Mouse (Mus musculus) embryonic facial prominence, embryonic 14.5 days (tissue): ENCODE data around the gene Dact1. TPM values are rescaled to one million over a fixed set of nuclear protein-coding genes. Genes with fewer than 3 reads are reported as not detected.
A peak's percentile ranks its signal among the peaks of the same experiment; 100 is the strongest.

Experiments used
- ATAC-seq: fragments of 200-750 bp; cut with Nextera tagmentation; 2 replicates; pipeline ENCODE4 v1.8.0; 2017; ENCODE audit warnings: low read depth, moderate number of reproducible peaks, moderate TSS enrichment
- DNase-seq: peaks from one replicate; pipeline ENCODE4 v3.0.0-alpha.2; 2015; ENCODE audit warnings: low spot score
- H3K27ac ChIP-seq: fragments of 300-500 bp; sonication (generic); replicated peaks from 2 replicates; pipeline ENCODE4 v1.5.1; 2014; ENCODE audit warnings: low read depth, mild to moderate bottlenecking, low read length, moderate library complexity
- H3K27me3 ChIP-seq: fragments of 300-500 bp; sonication (generic); replicated peaks from 2 replicates; pipeline ENCODE4 v1.6.1; 2014; ENCODE audit warnings: low read length; ENCODE audit not compliant: control insufficient read depth, insufficient read depth
- H3K36me3 ChIP-seq: fragments of 300-500 bp; sonication (generic); 2 replicates; pipeline ENCODE4 v1.6.1; 2014; ENCODE audit warnings: low read length, mixed read lengths; ENCODE audit not compliant: control insufficient read depth, insufficient read depth
- H3K4me1 ChIP-seq: fragments of 300-500 bp; sonication (generic); 2 replicates; pipeline ENCODE4 v1.6.1; 2014; ENCODE audit warnings: antibody characterized with exemption, low read length; ENCODE audit not compliant: control insufficient read depth, insufficient read depth
- H3K4me2 ChIP-seq: fragments of 300-500 bp; sonication (generic); 2 replicates; pipeline ENCODE4 v1.6.1; 2014; ENCODE audit warnings: low read depth, mild to moderate bottlenecking, low read length, moderate library complexity, mixed read lengths
- H3K4me3 ChIP-seq: fragments of 300-500 bp; sonication (generic); 2 replicates; pipeline ENCODE4 v1.5.1; 2014; ENCODE audit warnings: low read depth, mild to moderate bottlenecking, low read length
- H3K9ac ChIP-seq: fragments of 300-500 bp; sonication (generic); 2 replicates; pipeline ENCODE4 v1.6.1; 2014; ENCODE audit warnings: low read depth, mild to moderate bottlenecking, low read length, moderate library complexity, mixed read lengths
- H3K9me3 ChIP-seq: fragments of 300-500 bp; sonication (generic); 2 replicates; pipeline ENCODE4 v1.6.1; 2016; ENCODE audit warnings: low read length; ENCODE audit not compliant: control insufficient read depth
- WGBS: fragments of 180-500 bp; shearing (Covaris S2); extraction: QIAGEN DNeasy Blood & Tissue Kit; methylation state at CpG from one replicate; pipeline ENCODE4 v1.1.7; 2014; 5-methylcytosine and 5-hydroxymethylcytosine counted together
- polyA plus RNA-seq: library from polyadenylated mRNA; unstranded; fragments of >200 nt; fragmentation: Nextera tagmentation; extraction: Ambion mirVana; gene quantifications from 2 replicates; pipeline ENCODE4 v1.2.1, GENCODE M21; 2014

The Dact1 gene
- polyA plus RNA-seq, 1 experiment from 2014 or later = 19.1 TPM

DNA sequence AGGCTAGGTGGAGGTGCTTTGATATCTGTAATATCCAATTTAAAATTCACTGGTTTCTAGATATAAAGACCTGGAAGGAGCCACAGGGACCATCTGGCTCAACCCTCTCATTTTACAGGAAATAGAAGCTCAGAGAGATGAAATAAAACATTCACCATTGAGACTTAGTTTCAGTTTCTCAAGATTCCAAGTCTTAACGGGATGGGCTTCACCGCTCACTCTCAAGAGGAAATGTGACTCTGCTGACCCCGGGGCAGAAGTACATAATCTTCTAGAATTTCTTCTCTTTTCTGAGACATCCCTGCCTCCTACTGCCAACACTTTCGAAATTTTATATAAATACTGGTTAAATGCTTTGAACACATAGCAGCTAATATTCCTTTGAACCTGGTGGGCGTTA, 36.4 kb downstream of the Dact1 start:
- Histone ChIP-seq H3K36me3 (no peaks in the 10 kb centered on the region), H3K4me3 (no peak overlapping the region), H3K27ac (0 out of 2 replicates have a peak overlapping the region, but pooled peaks have one; percentile 3), H3K9me3 (no peaks in the 10 kb centered on the region), H3K4me2 (peak overlapping the region; percentile 13), H3K4me1 (peaks cover 15% of the 10 kb centered on the region; the same call in 1 of the 2 replicates), H3K9ac (no peak overlapping the region), H3K27me3 (no peaks in the 10 kb centered on the region)
- WGBS = 25% methylated on average over 5 of the region's 5 CpGs
- DNase-seq (peak; percentile 55), ATAC-seq (no peak)

DNA sequence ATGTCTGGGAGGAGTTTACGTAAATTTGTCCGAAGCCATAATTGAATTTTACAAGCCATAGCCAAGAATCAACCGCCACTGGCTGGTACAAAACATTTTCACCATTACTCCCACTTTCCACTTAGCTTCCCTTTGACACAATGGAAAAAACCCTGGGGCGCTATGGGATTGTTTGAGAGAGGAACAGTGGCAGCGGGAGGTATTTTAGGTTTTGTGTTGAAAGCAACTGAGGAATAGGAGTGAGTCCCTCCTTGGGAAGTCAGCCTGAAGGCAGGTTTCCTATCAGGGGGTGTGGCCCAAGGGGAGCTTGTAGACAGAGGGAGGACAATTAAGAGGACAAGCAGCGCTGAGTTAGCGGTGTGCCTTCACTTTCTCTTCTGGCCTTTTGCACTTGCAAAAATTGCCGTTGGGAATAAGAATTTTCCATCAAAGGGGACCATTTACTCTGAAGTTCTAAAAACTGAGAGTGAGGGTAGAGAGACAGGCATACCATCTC, 38.8 kb downstream of the Dact1 start:
- peaks cover 15% of the 10 kb centered on the region; the same call in 1 of the 2 replicates for H3K4me1 ChIP-seq
- no peaks in the 10 kb centered on the region for H3K36me3 ChIP-seq
- H3K27ac ChIP-seq = no peak overlapping the region
- no peak overlapping the region for H3K9ac ChIP-seq
- H3K27me3 ChIP-seq = no peaks in the 10 kb centered on the region
- no peak overlapping the region for H3K4me3 ChIP-seq
- H3K4me2 ChIP-seq = no peak overlapping the region
- DNase-seq (peak; percentile 36), ATAC-seq (no peak)
- no peaks in the 10 kb centered on the region for H3K9me3 ChIP-seq
- WGBS = 52% methylated on average over 8 of the region's 8 CpGs

GRCm38 (mm10) chr12:71350077-71350476, 40.4 kb downstream of the Dact1 start:
- no peak overlapping the region for H3K4me3 ChIP-seq
- no peaks in the 10 kb centered on the region for H3K27me3 ChIP-seq
- no peak overlapping the region for H3K4me2 ChIP-seq
- no peak overlapping the region for H3K9ac ChIP-seq
- WGBS = 91% methylated on average over 2 of the region's 2 CpGs
- DNase-seq (no peak), ATAC-seq (no peak)
- no peaks in the 10 kb centered on the region for H3K9me3 ChIP-seq
- no peak overlapping the region for H3K27ac ChIP-seq
- no peaks in the 10 kb centered on the region for H3K36me3 ChIP-seq
- peaks cover 21% of the 10 kb centered on the region for H3K4me1 ChIP-seq

GRCm38 (mm10) chr12:71354656-71355055, 45.0 kb downstream of the Dact1 start:
- H3K4me1 ChIP-seq = peaks cover 7% of the 10 kb centered on the region; the same call in 1 of the 2 replicates
- H3K9me3 ChIP-seq = no peaks in the 10 kb centered on the region
- no peak overlapping the region for H3K9ac ChIP-seq
- ATAC-seq = peak; percentile 30; the same call in 1 of the 2 replicates
- DNase-seq = peak; percentile 35
- H3K36me3 ChIP-seq = no peaks in the 10 kb centered on the region
- H3K4me2 ChIP-seq = no peak overlapping the region
- no peak overlapping the region for H3K4me3 ChIP-seq
- 24% methylated on average over 10 of the region's 10 CpGs for WGBS
- H3K27me3 ChIP-seq = no peaks in the 10 kb centered on the region
- H3K27ac ChIP-seq = no peak overlapping the region

DNA sequence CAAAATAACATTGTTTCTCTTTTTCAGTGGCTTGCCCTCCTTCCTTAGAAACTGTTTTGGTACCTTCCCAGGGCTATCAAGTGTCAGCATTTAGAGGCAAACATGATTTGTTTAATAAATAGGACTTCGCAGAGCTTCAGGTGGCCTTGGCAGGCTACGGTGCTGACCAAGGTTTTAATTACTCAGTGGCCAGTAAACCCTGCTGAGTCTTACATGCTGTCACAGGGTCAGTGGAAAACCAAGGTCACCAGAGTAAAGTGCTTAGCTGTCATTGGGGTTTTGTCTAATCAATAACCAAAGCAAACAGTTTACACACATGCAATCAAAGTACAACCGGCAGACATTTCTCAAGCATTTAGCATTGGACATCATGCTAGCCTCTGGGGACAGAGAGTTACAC, 45.4 kb downstream of the Dact1 start:
- Histone ChIP-seq H3K4me3 (no peak overlapping the region), H3K27me3 (no peaks in the 10 kb centered on the region), H3K9ac (no peak overlapping the region), H3K36me3 (no peaks in the 10 kb centered on the region), H3K4me2 (no peak overlapping the region), H3K27ac (no peak overlapping the region), H3K4me1 (peaks cover 7% of the 10 kb centered on the region; the same call in 1 of the 2 replicates), H3K9me3 (no peaks in the 10 kb centered on the region)
- ATAC-seq (peak; percentile 18; the same call in 1 of the 2 replicates), DNase-seq (no peak)
- 31% methylated on average over 3 of the region's 3 CpGs for WGBS

DNA sequence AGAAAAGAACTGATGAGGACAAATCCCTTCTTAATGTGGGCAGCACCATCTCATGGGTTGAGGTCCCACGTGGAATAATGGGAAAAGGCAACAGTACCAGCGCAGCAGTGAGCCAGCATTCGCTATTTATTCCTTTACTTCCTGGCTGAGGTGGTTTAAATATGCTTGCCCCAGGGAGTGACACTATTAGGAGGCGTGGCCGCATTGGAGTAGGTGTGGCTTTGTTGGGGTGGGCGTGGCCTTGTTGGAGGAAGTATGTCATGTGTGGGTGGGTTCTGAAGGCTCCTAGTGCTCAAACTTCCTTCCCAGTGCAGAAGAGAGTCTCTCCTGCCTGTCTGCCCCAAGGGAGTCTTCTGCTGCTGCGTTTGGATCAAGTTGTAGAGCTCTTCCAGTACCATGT, 51.9 kb downstream of the Dact1 start:
- WGBS = 88% methylated on average over 7 of the region's 7 CpGs
- Histone ChIP-seq H3K9me3 (no peaks in the 10 kb centered on the region), H3K27ac (no peak overlapping the region), H3K36me3 (no peaks in the 10 kb centered on the region), H3K27me3 (no peaks in the 10 kb centered on the region), H3K4me1 (peaks cover 6% of the 10 kb centered on the region; the same call in 1 of the 2 replicates), H3K4me2 (no peak overlapping the region), H3K4me3 (no peak overlapping the region), H3K9ac (no peak overlapping the region)
- DNase-seq (no peak), ATAC-seq (no peak)

GRCm38 (mm10) chr12:71362425-71362824, 52.7 kb downstream of the Dact1 start:
- Histone ChIP-seq H3K4me2 (no peak overlapping the region), H3K27ac (no peak overlapping the region), H3K4me3 (no peak overlapping the region), H3K9ac (no peak overlapping the region), H3K27me3 (no peaks in the 10 kb centered on the region), H3K9me3 (no peaks in the 10 kb centered on the region), H3K36me3 (no peaks in the 10 kb centered on the region), H3K4me1 (peaks cover 6% of the 10 kb centered on the region; the same call in 1 of the 2 replicates)
- ATAC-seq (no peak), DNase-seq (no peak)
- WGBS = 80% methylated on average over 8 of the region's 8 CpGs

GRCm38 (mm10) chr12:71364106-71364505, 54.4 kb downstream of the Dact1 start:
- Histone ChIP-seq H3K9ac (no peak overlapping the region), H3K9me3 (no peaks in the 10 kb centered on the region), H3K4me1 (peaks cover 6% of the 10 kb centered on the region; the same call in 1 of the 2 replicates), H3K4me2 (no peak overlapping the region), H3K4me3 (no peak overlapping the region), H3K36me3 (no peaks in the 10 kb centered on the region), H3K27me3 (no peaks in the 10 kb centered on the region), H3K27ac (no peak overlapping the region)
- WGBS = 54% methylated on average over 7 of the region's 7 CpGs
- no peak for DNase-seq
- ATAC-seq = no peak

DNA sequence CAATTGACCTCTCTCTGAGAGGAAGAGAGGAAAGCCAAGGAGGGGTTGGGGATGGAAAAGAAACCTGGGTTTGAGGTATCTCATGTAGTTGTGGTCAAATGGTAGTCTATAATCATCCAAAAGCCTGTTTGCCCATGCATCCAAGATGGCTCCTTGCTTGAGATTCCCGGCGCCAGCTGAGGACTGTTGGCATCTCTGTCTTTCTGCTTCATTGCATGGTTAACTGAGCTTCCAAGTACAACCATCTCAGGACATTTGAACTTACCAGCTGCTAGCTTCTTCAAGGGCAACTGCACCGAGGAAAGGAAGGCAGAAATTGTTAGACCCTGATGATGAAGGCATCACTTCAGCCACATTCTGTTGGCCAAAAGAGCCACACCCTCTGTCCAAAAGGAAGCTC, 54.8 kb downstream of the Dact1 start:
- Histone ChIP-seq H3K36me3 (no peaks in the 10 kb centered on the region), H3K27me3 (no peaks in the 10 kb centered on the region), H3K4me3 (no peak overlapping the region), H3K27ac (no peak overlapping the region), H3K4me2 (no peak overlapping the region), H3K4me1 (peaks cover 6% of the 10 kb centered on the region; the same call in 1 of the 2 replicates), H3K9ac (no peak overlapping the region), H3K9me3 (no peaks in the 10 kb centered on the region)
- no peak for DNase-seq
- WGBS = 83% methylated on average over 3 of the region's 3 CpGs
- ATAC-seq = no peak
